In the genomic region with DNA sequence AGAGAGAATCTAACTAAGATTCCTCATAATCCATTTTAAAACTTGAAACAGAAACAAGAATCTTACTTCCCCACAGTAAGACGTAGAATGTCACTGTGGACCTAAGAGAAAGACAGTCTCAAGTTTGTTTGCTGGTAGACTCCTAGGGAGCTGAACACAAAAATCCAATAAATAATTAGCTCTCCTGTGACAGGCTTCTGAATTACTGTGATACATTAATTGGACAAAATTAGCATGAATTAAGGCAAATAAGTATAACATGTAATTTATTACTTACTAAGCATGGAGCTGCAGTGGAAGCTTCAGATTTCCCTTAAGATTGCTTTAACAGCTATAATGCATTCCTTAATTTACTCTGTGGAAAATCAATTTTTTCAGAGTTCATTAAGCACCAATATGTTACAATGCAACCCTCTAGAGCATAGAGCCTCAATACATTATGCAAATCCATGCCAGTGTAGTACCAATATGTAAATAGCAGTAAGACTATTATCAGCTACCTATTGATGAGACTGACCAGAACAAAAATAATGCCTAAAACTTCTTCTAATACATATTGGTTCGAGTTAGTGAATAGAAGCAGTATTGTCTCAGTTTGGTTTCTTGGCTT, we compare ENCODE assay signal across 22 mouse cellular contexts.
DNase-seq lines count a peak whose midpoint lies in the region; ATAC-seq and TF ChIP-seq lines count a peak whose summit lies in the region.
"Had no signal": no experiment of that assay in that cellular context is flagged by ENCODE, and none has a peak within 500 bp of the region (broad histone marks: within the 10 kb centered on the region; RNA-seq: fewer than 3 reads in every experiment).

No protein-coding gene starts in this region.

- peak; percentile 87 for ATAC-seq in hindbrain, embryonic 12.5 days (ENCODE audit: low FRiP score)
- ATAC-seq in hindbrain, postnatal 0 days = no peak
- ATAC-seq in hindbrain, embryonic 16.5 days = 0 out of 2 replicates have a peak, but pooled peaks have one; percentile 48
- no peak for ATAC-seq in midbrain, postnatal 0 days (ENCODE audit: low FRiP score)

- no peaks in the 10 kb centered on the region for H3K36me3 ChIP-seq in hindbrain, embryonic 12.5 days
- H3K36me3 ChIP-seq in hindbrain, postnatal 0 days (ENCODE audit: insufficient read depth, low read length) = no peaks in the 10 kb centered on the region
- no peaks in the 10 kb centered on the region for H3K36me3 ChIP-seq in hindbrain, embryonic 16.5 days (ENCODE audit: control insufficient read depth, insufficient read depth, low read length)
- H3K36me3 ChIP-seq in midbrain, postnatal 0 days (ENCODE audit: insufficient read depth, low read length) = no peaks in the 10 kb centered on the region
- H3K36me3 ChIP-seq: embryonic facial prominence, embryonic 15.5 days; heart, embryonic 13.5 days; limb, embryonic 15.5 days had no signal

- H3K4me1 ChIP-seq in hindbrain, embryonic 12.5 days = no peaks in the 10 kb centered on the region
- H3K4me1 ChIP-seq in hindbrain, postnatal 0 days (ENCODE audit: insufficient read depth, low read length) = no peaks in the 10 kb centered on the region
- H3K4me1 ChIP-seq in hindbrain, embryonic 16.5 days (ENCODE audit: control insufficient read depth, insufficient read depth, low read depth, low read length) = no peaks in the 10 kb centered on the region
- H3K4me1 ChIP-seq in midbrain, postnatal 0 days (ENCODE audit: insufficient read depth, low read length) = no peaks in the 10 kb centered on the region
- H3K4me1 ChIP-seq: embryonic facial prominence, embryonic 15.5 days; heart, embryonic 13.5 days; limb, embryonic 15.5 days had no signal

- H3K4me3 ChIP-seq in hindbrain, embryonic 12.5 days = no peak overlapping the region
- no peak overlapping the region for H3K4me3 ChIP-seq in hindbrain, postnatal 0 days (ENCODE audit: low read length)
- no peak overlapping the region for H3K4me3 ChIP-seq in hindbrain, embryonic 16.5 days (ENCODE audit: low read length)
- H3K4me3 ChIP-seq in midbrain, postnatal 0 days (ENCODE audit: low read depth, low read length) = no peak overlapping the region
- H3K4me3 ChIP-seq: embryonic facial prominence, embryonic 15.5 days; heart, adult 2 months; heart, embryonic 13.5 days; limb, embryonic 15.5 days had no signal

- H3K27me3 ChIP-seq in hindbrain, embryonic 12.5 days = no peaks in the 10 kb centered on the region
- H3K27me3 ChIP-seq in hindbrain, postnatal 0 days (ENCODE audit: insufficient read depth, low read length) = no peaks in the 10 kb centered on the region
- H3K27me3 ChIP-seq in hindbrain, embryonic 16.5 days (replicated peaks; ENCODE audit: control insufficient read depth, insufficient read depth, low read length) = no peaks in the 10 kb centered on the region
- no peaks in the 10 kb centered on the region for H3K27me3 ChIP-seq in midbrain, postnatal 0 days (ENCODE audit: insufficient read depth, low read length)
- H3K27me3 ChIP-seq: embryonic facial prominence, embryonic 15.5 days; heart, embryonic 13.5 days; limb, embryonic 15.5 days had no signal

- DNase-seq in hindbrain, postnatal 0 days (ENCODE audit: low spot score) = no peak
- DNase-seq in brain, embryonic 14.5 days (ENCODE audit: low read depth) = peak; percentile 64
- DNase-seq in midbrain, postnatal 0 days (ENCODE audit: low spot score) = peak; percentile 3
- DNase-seq in kidney, adult 9 months = no peak
- no peak for DNase-seq in B cell, adult 2 months
- DNase-seq: adrenal gland, postnatal 14 days; cerebellum, adult 9-10 months; gastrocnemius, postnatal 36 days; heart, adult 2 months; heart, postnatal 14 days; kidney, adult 11 months; left cerebral cortex, postnatal 4 days; lung, embryonic 14.5 days; thymus, adult 18-20 months; thymus, postnatal 36 days had no signal

- no peak for TF ChIP-seq CTCF in hindbrain, postnatal 0 days (IDR thresholded peaks at IDR 0.05; ENCODE audit: low read depth)
- TF ChIP-seq CTCF in brain, embryonic 14.5 days (IDR thresholded peaks at IDR 0.05; ENCODE audit: borderline replicate concordance, extremely low read depth, insufficient read depth, insufficient read length) = no peak
- TF ChIP-seq CTCF in midbrain, postnatal 0 days (IDR thresholded peaks at IDR 0.05) = no peak

- H3K27ac ChIP-seq in hindbrain, embryonic 12.5 days = no peak overlapping the region
- no peak overlapping the region for H3K27ac ChIP-seq in hindbrain, postnatal 0 days
- H3K27ac ChIP-seq in hindbrain, embryonic 16.5 days (ENCODE audit: low read depth, low read length) = no peak overlapping the region
- H3K27ac ChIP-seq in midbrain, postnatal 0 days (ENCODE audit: low read depth, low read length) = no peak overlapping the region
- H3K27ac ChIP-seq: embryonic facial prominence, embryonic 15.5 days; heart, adult 2 months; heart, embryonic 13.5 days; kidney, postnatal 0 days; limb, embryonic 15.5 days; liver, embryonic 14.5 days had no signal

- no peak for TF ChIP-seq POLR2A in brain, embryonic 14.5 days (IDR thresholded peaks at IDR 0.05; ENCODE audit: borderline replicate concordance, extremely low read depth, insufficient read depth, insufficient read length, poor library complexity, severe bottlenecking)

- no peaks in the 10 kb centered on the region for H3K9me3 ChIP-seq in hindbrain, embryonic 12.5 days (replicated peaks)
- no peaks in the 10 kb centered on the region for H3K9me3 ChIP-seq in hindbrain, postnatal 0 days (ENCODE audit: low read length)
- no peaks in the 10 kb centered on the region for H3K9me3 ChIP-seq in hindbrain, embryonic 16.5 days (ENCODE audit: control insufficient read depth, low read length)
- H3K9me3 ChIP-seq in midbrain, postnatal 0 days (ENCODE audit: low read length) = no peaks in the 10 kb centered on the region
- H3K9me3 ChIP-seq: embryonic facial prominence, embryonic 15.5 days; heart, embryonic 13.5 days; limb, embryonic 15.5 days had no signal

- 52% methylated on average over 2 of the region's 2 CpGs for WGBS in hindbrain, embryonic 12.5 days
- 36% methylated on average over 2 of the region's 2 CpGs for WGBS in hindbrain, postnatal 0 days
- 46% methylated on average over 2 of the region's 2 CpGs for WGBS in hindbrain, embryonic 16.5 days
- 50% methylated on average over 2 of the region's 2 CpGs for WGBS in midbrain, postnatal 0 days

- H3K9ac ChIP-seq in hindbrain, embryonic 12.5 days = no peak overlapping the region
- H3K9ac ChIP-seq in hindbrain, postnatal 0 days (replicated peaks; ENCODE audit: low read length) = no peak overlapping the region
- no peak overlapping the region for H3K9ac ChIP-seq in hindbrain, embryonic 16.5 days (ENCODE audit: low read depth, low read length)
- no peak overlapping the region for H3K9ac ChIP-seq in midbrain, postnatal 0 days (replicated peaks; ENCODE audit: low read length, poor library complexity, severe bottlenecking)
- H3K9ac ChIP-seq: embryonic facial prominence, embryonic 15.5 days; heart, embryonic 13.5 days; limb, embryonic 15.5 days; liver, embryonic 14.5 days; lung, embryonic 14.5 days had no signal

- no peak overlapping the region for H3K4me2 ChIP-seq in hindbrain, embryonic 12.5 days (replicated peaks)
- H3K4me2 ChIP-seq in hindbrain, postnatal 0 days (ENCODE audit: low read depth, low read length) = no peak overlapping the region
- no peak overlapping the region for H3K4me2 ChIP-seq in hindbrain, embryonic 16.5 days (ENCODE audit: low read length)
- no peak overlapping the region for H3K4me2 ChIP-seq in midbrain, postnatal 0 days (ENCODE audit: low read depth, low read length, poor library complexity, severe bottlenecking)
- H3K4me2 ChIP-seq: embryonic facial prominence, embryonic 15.5 days; heart, embryonic 13.5 days; limb, embryonic 15.5 days; lung, embryonic 14.5 days had no signal

Comparison
In these comparisons a context has a peak if more than half of its experiments do, and no peak if none do; other contexts are left out.
1. ATAC-seq: peak in hindbrain, embryonic 12.5 days (single experiment) and hindbrain, embryonic 16.5 days (single experiment); none in hindbrain, postnatal 0 days (single experiment) and midbrain, postnatal 0 days (single experiment).
2. DNase-seq: peak in brain, embryonic 14.5 days (single experiment) and midbrain, postnatal 0 days (single experiment); none in hindbrain, postnatal 0 days (single experiment), kidney, adult 9 months (single experiment) and B cell, adult 2 months (0 of 2).